Mouse (Mus musculus) lung, postnatal 0 days (tissue): ENCODE measurements around the gene Tceanc2.

Experiments used
- CTCF ChIP-seq: IDR thresholded peaks from 2 replicates; pipeline ENCODE4 v1.5.1; 2016; ENCODE audit warnings: antibody characterized with exemption, mild to moderate bottlenecking
- EP300 ChIP-seq: IDR thresholded peaks from 2 replicates; pipeline ENCODE4 v1.6.1; 2016; ENCODE audit warnings: antibody characterized with exemption, mild to moderate bottlenecking, control low read depth

DNA sequence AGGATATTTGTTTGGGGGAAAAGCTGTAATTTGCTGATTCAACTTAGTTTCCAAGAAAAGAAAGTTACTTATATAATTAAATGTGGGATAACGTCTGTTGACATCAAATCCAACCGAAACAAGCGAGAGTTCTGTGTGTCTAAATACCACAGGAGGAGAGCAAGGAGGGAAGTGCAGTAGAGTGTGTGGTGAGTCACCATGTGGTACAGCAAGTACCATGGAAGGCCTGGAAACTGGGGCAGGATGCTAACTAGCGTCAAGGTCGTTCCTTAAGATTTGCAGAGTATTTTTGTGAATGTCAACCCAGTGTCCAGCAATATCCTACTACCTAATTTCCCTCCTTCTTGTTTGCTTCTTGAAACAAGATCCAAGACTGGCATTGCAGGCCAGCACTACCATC is 19.2 kb upstream of the Tceanc2 start:
- TF ChIP-seq CTCF (no peak), EP300 (no peak)
